Mouse (Mus musculus) CH12.LX (cell line): ENCODE data around the gene Tvp23b. TPM values are rescaled to one million over a fixed set of nuclear protein-coding genes. Genes with fewer than 3 reads are reported as not detected.

Experiments
- DNase-seq: peaks from one replicate; pipeline ENCODE4 v3.0.0-alpha.2; 2013; ENCODE audit errors: extremely low read depth
- H3K27ac ChIP-seq: 2 replicates; pipeline ENCODE4 v1.5.1; 2012; ENCODE audit warnings: low read depth, mild to moderate bottlenecking, control low read depth, moderate library complexity; ENCODE audit not compliant: insufficient read depth
- H3K27me3 ChIP-seq: replicated peaks from 2 replicates; pipeline ENCODE3; 2012; ENCODE audit warnings: inconsistent platforms
- H3K36me3 ChIP-seq, 2 experiments: replicated peaks in 1 of 2; 2 replicates each; pipeline versions ENCODE3 to v1.6.1; 2012; ENCODE audit warnings: inconsistent platforms in 1 of 2, low read length in 1 of 2, mild to moderate bottlenecking in 1 of 2, mixed read lengths in 1 of 2, moderate library complexity in 1 of 2; ENCODE audit not compliant: control insufficient read depth in 1 of 2, insufficient read depth in 1 of 2
- H3K4me1 ChIP-seq, 2 experiments: 2 replicates each; pipeline ENCODE4 v1.6.1; 2012; ENCODE audit warnings: inconsistent platforms in 1 of 2, moderate library complexity in 1 of 2; ENCODE audit not compliant: insufficient read depth in 2 of 2, control insufficient read depth in 1 of 2
- H3K4me2 ChIP-seq: 2 replicates; pipeline ENCODE4 v1.6.1; 2012; ENCODE audit warnings: low read depth, mild to moderate bottlenecking, control low read depth; ENCODE audit not compliant: poor library complexity, insufficient read depth, severe bottlenecking
- H3K4me3 ChIP-seq, 3 experiments: fragments of 150-350 bp in 1 of 3; sonication (generic) in 1 of 3; replicated peaks in 1 of 3; 2 replicates each; pipeline versions ENCODE3 to v1.5.1; 2011 to 2012; ENCODE audit warnings: low read depth in 2 of 3, low read length in 2 of 3, mild to moderate bottlenecking in 2 of 3, moderate library complexity in 2 of 3, control low read depth in 1 of 3, improper control_type of control experiment in 1 of 3, inconsistent platforms in 1 of 3, mixed read lengths in 1 of 3; ENCODE audit not compliant: poor library complexity in 1 of 3
- H3K79me2 ChIP-seq: replicated peaks from 2 replicates; pipeline ENCODE4 v1.6.1; 2012; ENCODE audit warnings: mild to moderate bottlenecking, moderate library complexity; ENCODE audit not compliant: control insufficient read depth, poor library complexity, insufficient read depth, severe bottlenecking; ENCODE audit errors: extremely low read depth
- H3K9ac ChIP-seq: 2 replicates; pipeline ENCODE4 v1.6.1; 2012; ENCODE audit warnings: low read depth, mild to moderate bottlenecking, control low read depth, moderate library complexity; ENCODE audit not compliant: insufficient read depth
- H3K9me3 ChIP-seq: replicated peaks from 2 replicates; pipeline ENCODE3; 2012; ENCODE audit warnings: low read length, inconsistent platforms, mixed read lengths
- BHLHE40 ChIP-seq: IDR thresholded peaks from 2 replicates; pipeline ENCODE4 v1.6.1; 2011; ENCODE audit warnings: mild to moderate bottlenecking, low read depth, low read length, improper control_type of control experiment
- CTCF ChIP-seq, 2 experiments: IDR thresholded peaks in 1 of 2; conservative IDR thresholded peaks in 1 of 2; 2 replicates each; pipeline ENCODE4 v1.5.1; 2011 to 2012; ENCODE audit warnings: low read depth in 2 of 2, low read length in 2 of 2, improper control_type of control experiment in 1 of 2, inconsistent platforms in 1 of 2, mild to moderate bottlenecking in 1 of 2, moderate library complexity in 1 of 2
- ELF1 ChIP-seq: IDR thresholded peaks from 2 replicates; pipeline ENCODE4 v1.6.1; 2014; ENCODE audit warnings: low read depth, mild to moderate bottlenecking, inconsistent platforms, low read length, improper control_type of control experiment
- HCFC1 ChIP-seq: IDR thresholded peaks from 2 replicates; pipeline ENCODE4 v1.6.1; 2012; ENCODE audit warnings: low read depth, mild to moderate bottlenecking, inconsistent platforms, low read length, improper control_type of control experiment
- JUND ChIP-seq: conservative IDR thresholded peaks from 2 replicates; pipeline ENCODE4 v1.6.1; 2011; ENCODE audit warnings: low read depth, low read length, improper control_type of control experiment
- MAX ChIP-seq: IDR thresholded peaks from 2 replicates; pipeline ENCODE4 v1.6.1; 2011; ENCODE audit warnings: low read length, improper control_type of control experiment
- MAZ ChIP-seq: IDR thresholded peaks from 2 replicates; pipeline ENCODE4 v1.6.1; 2012; ENCODE audit warnings: low read depth, mild to moderate bottlenecking, inconsistent platforms, low read length, improper control_type of control experiment, moderate library complexity
- MEF2A ChIP-seq: IDR thresholded peaks from 2 replicates; pipeline ENCODE4 v1.6.1; 2014; ENCODE audit warnings: low read depth, mild to moderate bottlenecking, inconsistent platforms, low read length, improper control_type of control experiment, borderline replicate concordance
- MXI1 ChIP-seq: IDR thresholded peaks from 2 replicates; pipeline ENCODE4 v1.6.1; 2011; ENCODE audit warnings: mild to moderate bottlenecking, low read depth, low read length, improper control_type of control experiment
- NELFE ChIP-seq: IDR thresholded peaks from 2 replicates; pipeline ENCODE4 v1.6.1; 2011; ENCODE audit warnings: low read depth, low read length, improper control_type of control experiment
- NRF1 ChIP-seq: IDR thresholded peaks from 2 replicates; pipeline ENCODE4 v1.6.1; 2014; ENCODE audit warnings: low read depth, mild to moderate bottlenecking, inconsistent platforms, low read length, improper control_type of control experiment, moderate library complexity
- POLR2A ChIP-seq: IDR thresholded peaks from 2 replicates; pipeline ENCODE4 v1.6.1; 2011; ENCODE audit warnings: low read depth, mild to moderate bottlenecking, improper control_type of control experiment, low read length
- RAD21 ChIP-seq: IDR thresholded peaks from 2 replicates; pipeline ENCODE4 v1.6.1; 2011; ENCODE audit warnings: low read depth, mild to moderate bottlenecking, low read length, improper control_type of control experiment, moderate library complexity
- SMC3 ChIP-seq: IDR thresholded peaks from 2 replicates; pipeline ENCODE4 v1.6.1; 2011; ENCODE audit warnings: low read depth, low read length, improper control_type of control experiment
- UBTF ChIP-seq: IDR thresholded peaks from 2 replicates; pipeline ENCODE4 v1.6.1; 2012; ENCODE audit warnings: low read depth, mild to moderate bottlenecking, inconsistent platforms, low read length, improper control_type of control experiment, moderate library complexity
- USF2 ChIP-seq: conservative IDR thresholded peaks from 2 replicates; pipeline ENCODE4 v1.6.1; 2011; ENCODE audit warnings: low read depth, low read length, improper control_type of control experiment
- ZC3H11A ChIP-seq: IDR thresholded peaks from 2 replicates; pipeline ENCODE4 v1.6.1; 2012; ENCODE audit warnings: low read depth, mild to moderate bottlenecking, inconsistent platforms, low read length, improper control_type of control experiment
- dilution Hi-C: fragments of 300-500 bp; cut with MboI; formaldehyde crosslinking; loops from 2 replicates; pipeline ENCODE4 v1.14.3; 2020; ENCODE audit warnings: low sequenced_read_pairs; ENCODE audit not compliant: extremely low pct_unique_long_range_greater_than_20kb, extremely low pct_ligation_motif_present
- in situ Hi-C: fragments of 300-500 bp; cut with MboI; formaldehyde crosslinking; loops from 3 replicates; pipeline ENCODE4 v1.14.3; 2019; ENCODE audit warnings: low sequenced_read_pairs, low pct_ligation_motif_present, low pct_unique_long_range_greater_than_20kb, mixed read lengths
- polyA plus RNA-seq: library from polyadenylated mRNA; unstranded; fragments of >175 nt; gene quantifications from 2 replicates; pipeline ENCODE4 v1.2.1, GENCODE M21; 2012; ENCODE audit warnings: low read depth; ENCODE audit not compliant: insufficient read length
- total RNA-seq, 2 experiments: library from RNA; depleted of rRNA; stranded (reverse); fragments of 300-350 nt in 1 of 2; fragments of >200 nt in 1 of 2; gene quantifications; 2 replicates each; pipeline ENCODE4 v1.2.3; 2012 to 2014

Tvp23b gene
- total and polyA plus RNA-seq, 3 experiments = 40.9 to 68.7 (median 62.2) TPM

DNA sequence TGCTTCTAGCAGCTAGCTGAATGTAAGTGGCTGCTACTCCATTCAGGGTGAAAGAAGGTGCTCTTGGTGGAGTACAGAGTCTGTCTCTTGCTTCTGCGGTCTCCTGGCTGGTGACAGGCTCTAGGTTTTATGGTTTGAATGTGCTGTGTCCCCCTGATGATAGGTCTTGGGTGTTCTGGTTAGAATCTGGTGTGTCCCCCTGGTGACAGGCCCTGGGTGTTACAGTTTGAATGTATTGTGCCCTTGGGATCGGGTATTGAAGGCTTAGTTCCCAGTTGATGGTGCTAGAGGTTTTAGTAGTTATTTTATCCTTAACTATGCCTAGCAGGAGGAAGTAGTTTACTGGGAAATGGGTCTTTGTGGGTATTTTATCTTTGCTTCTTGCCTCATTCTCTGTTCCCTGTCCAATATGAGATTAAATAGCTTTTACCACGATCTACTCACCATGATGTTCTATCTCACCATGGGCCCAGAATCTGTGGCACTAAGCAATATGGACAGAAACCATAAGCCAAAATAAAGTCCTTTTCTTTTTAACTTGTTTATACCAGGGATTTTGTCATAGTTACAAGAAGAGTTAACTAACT is 30.6 kb downstream of the Tvp23b start:
- no peak overlapping the region for H3K4me3 ChIP-seq
- H3K4me1 ChIP-seq = peaks cover 8 to 22% of the 10 kb centered on the region in 2 experiments; a peak in 3 of 4 replicates
- no peaks in the 10 kb centered on the region for H3K36me3 ChIP-seq
- H3K9ac ChIP-seq = no peak overlapping the region
- H3K9me3 ChIP-seq = no peaks in the 10 kb centered on the region
- in situ Hi-C loops = no loop called here
- H3K27me3 ChIP-seq = no peaks in the 10 kb centered on the region
- TF ChIP-seq UBTF (no peak), MAZ (no peak), CTCF (conservative IDR thresholded peaks at IDR 0.05 in 1 of 2, IDR thresholded peaks at IDR 0.05 in 1 of 2; ENCODE audit: low read depth in 2 of 2, low read length in 2 of 2) (peak; percentile 45 to 78; a peak in 3 of 4 replicates), MAX (no peak), MXI1 (no peak), NELFE (no peak), USF2 (no peak), RAD21 (peak; percentile 45), NRF1 (no peak), ELF1 (no peak), ZC3H11A (no peak), SMC3 (peak; percentile 73), HCFC1 (no peak)
- no peak overlapping the region for H3K27ac ChIP-seq
- peak; percentile 48 for DNase-seq
- no peaks in the 10 kb centered on the region for H3K79me2 ChIP-seq
- dilution Hi-C loops = no loop called here
- no peak overlapping the region for H3K4me2 ChIP-seq

GRCm38 (mm10) chr11:62911362-62911761 is 32.1 kb downstream of the Tvp23b start:
- no peak for DNase-seq
- Histone ChIP-seq H3K4me2 (peak overlapping the region; percentile 85), H3K9me3 (no peaks in the 10 kb centered on the region), H3K79me2 (no peaks in the 10 kb centered on the region), H3K27me3 (no peaks in the 10 kb centered on the region), H3K36me3 (no peaks in the 10 kb centered on the region), H3K4me1 (peaks cover 8 to 32% of the 10 kb centered on the region in 2 experiments; a peak in 3 of 4 replicates), H3K27ac (no peak overlapping the region), H3K4me3 (no peak overlapping the region), H3K9ac (0 out of 2 replicates have a peak overlapping the region, but pooled peaks have one; percentile 11)
- dilution Hi-C loops (no loop called here), in situ Hi-C loops (no loop called here)
- 0 out of 2 replicates have a peak, but pooled peaks have one; percentile 23 for TF ChIP-seq MEF2A
- 0 out of 2 replicates have a peak, but pooled peaks have one; percentile 8 for TF ChIP-seq BHLHE40
- no peak for TF ChIP-seq JUND
- no peak for TF ChIP-seq POLR2A
